Mouse (Mus musculus): ENCODE results near the gene Stxbp1.

DNA sequence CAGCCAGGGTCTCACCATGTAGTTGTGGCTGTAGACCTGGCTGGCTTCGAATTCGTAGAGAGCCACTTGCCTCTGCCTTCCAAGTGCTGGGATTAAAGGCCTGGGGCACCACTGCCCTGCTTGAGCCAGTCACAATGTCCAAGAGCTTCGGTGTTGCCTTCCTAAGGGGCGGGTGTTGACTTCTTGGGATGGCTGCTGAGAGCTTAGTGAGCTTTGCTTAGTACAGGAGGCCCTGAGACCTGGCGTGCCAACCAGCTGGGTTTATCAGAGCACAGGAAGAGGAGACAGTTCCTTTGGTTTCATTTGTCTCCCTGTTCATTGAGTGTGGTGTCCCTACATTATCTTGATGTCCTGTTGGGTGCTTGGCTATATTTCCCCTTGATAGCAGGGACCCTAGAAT lies 30.3 kb upstream of the Stxbp1 start:
- no peak for TF ChIP-seq CTCF (IDR thresholded peaks at IDR 0.05; ENCODE audit: extremely low read depth, insufficient read length, insufficient replicate concordance, low read depth, low read length)
- TF ChIP-seq POLR2A (IDR thresholded peaks at IDR 0.05; ENCODE audit: low read depth, low read length), result no peak
